Mouse (Mus musculus): ENCODE results near the gene Eps8l2.

- TF ChIP-seq CTCF (IDR thresholded peaks at IDR 0.05; ENCODE audit: low read depth) (no peak), EP300 (IDR thresholded peaks at IDR 0.05; ENCODE audit: low read depth) (no peak)
Measured at GRCm38 (mm10) chr7:141294479-141294878, 44.2 kb upstream of the Eps8l2 start.

All from liver, postnatal 0 days (tissue).